Mouse (Mus musculus) spleen, postnatal 36 days (tissue): ENCODE results near the gene Kcnh2.
A peak's percentile ranks its signal among the peaks of the same experiment; 100 is the strongest.

Experiments used
- DNase-seq, 2 experiments: peaks; one replicate each; pipeline ENCODE4 v3.0.0; 2022; ENCODE audit warnings: low spot score in 2 of 2, mixed read lengths in 1 of 2

The Kcnh2 gene

DNA sequence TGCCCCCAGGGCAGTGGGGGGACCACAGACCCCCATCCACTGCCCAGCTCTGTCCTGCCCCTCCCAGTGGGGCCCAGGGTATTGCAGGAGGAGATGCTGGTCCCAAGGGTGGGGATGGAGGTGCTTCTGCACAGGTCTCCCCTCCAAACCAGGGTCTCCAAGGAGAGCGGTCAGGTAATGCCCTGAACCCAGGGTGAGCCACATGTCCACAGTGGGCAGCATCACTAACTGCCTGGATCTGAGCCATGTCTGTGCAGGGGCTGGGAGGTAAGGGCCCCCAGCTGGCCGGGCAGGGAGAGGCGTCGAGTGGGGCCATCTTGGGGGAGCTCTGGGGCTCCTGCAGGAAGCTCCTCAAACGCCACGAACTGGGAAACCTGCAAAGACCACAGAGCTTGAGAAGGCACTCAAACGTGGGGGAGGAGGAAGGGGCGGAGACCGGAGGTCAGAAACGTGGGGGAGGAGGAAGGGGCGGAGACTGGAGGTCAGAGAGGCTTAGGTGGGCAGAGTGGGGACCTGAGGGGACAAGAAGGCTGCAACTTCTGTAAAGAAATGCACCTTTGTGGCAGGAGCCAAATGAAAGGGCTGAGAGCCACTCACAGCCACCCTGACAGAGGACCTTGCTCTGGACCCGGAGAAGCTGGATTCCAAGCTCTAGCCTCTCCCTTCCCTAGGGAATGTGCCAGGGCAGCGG is 31.5 kb downstream of the Kcnh2 start:
- DNase-seq = no peak

DNA sequence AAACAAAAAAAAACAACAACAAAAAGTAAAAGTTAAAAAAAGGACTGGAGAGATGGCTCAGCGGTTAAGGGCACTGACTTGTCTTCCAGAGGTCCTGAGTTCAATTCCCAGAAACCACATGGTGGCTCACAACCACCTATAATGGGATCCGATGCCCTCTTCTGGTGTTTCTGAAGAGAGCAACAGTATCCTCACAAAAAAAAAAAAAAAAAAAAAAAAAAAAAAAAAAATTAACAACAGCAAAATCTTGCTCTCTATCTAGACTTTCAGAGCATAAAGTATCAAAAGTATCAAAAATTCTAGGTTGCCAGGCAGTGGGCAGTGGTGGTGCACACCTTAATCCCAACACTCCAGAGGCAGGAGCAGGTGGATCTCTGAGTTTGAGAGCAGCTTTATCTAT is 42.2 kb downstream of the Kcnh2 start:
- no peak for DNase-seq

DNA sequence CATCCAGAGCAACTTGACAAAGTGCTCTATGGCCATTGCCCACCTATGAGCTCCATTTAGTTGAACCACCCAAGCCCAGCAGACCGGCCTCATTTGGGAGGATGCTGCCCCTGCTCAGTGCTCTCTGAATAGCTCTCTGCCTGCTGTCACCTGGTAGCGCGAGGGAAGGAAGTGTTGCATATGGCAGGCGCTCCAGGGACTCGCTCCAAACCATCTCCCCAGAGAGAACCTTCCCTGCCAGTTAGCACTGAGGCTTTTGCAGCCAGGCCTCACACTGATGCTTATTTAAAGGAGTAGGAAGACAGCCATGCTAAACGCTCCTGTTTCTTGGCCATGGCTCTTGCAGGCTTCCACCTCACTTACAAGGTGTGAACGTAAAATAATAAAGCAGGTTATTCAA is 42.8 kb downstream of the Kcnh2 start:
- DNase-seq = no peak

DNA sequence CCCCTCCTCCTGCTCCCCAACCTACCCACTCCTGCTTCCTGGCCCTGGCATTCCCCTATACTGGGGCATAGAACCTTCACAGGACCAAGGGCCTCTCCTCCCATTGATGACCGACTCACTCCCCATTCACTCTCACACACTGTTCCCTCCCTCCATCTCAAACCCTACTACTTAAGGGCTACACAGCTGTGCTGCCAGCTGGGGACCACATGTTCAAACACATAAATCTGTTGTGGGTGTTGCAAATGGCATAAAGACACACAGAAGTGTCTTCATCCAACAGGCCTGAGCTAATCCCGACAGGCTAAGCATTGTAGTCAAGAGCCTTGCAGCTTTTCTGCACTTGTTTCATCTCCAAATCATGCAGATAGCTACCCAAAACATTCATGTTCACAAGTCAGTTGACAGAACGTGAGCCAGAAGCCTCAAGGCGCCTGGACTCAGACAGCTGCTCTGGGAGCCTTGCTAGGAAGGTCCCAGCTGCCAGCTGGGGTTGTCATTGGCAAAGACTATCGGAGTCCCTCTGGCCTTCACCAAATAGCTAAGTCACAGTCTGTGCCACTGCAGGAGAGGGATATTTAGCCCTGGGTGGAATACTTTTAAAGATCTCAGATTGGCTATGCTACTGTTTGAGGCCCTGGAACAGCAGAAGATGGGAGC is 44.2 kb downstream of the Kcnh2 start:
- DNase-seq = no peak

DNA sequence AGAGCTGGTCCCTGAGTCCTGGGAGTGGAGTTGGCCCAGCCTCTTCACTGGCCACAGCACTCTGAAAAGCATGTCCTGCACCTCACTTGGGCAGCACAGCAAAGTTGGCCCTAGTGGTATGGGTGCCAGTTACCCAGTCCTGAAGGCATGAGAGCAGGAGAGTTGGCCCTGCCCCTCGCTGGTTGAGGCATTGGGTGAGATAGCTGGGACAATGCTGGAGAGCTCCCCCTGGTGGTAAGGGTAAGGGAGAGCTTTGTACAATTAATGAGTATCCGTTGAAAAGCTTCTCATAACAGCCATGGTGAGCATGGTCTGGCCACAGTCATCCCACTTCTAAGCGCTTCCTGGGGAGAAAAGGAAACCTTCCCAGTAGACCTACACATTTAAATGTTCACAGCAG is 48.2 kb downstream of the Kcnh2 start:
- peak; percentile 7 to 38 for DNase-seq

DNA sequence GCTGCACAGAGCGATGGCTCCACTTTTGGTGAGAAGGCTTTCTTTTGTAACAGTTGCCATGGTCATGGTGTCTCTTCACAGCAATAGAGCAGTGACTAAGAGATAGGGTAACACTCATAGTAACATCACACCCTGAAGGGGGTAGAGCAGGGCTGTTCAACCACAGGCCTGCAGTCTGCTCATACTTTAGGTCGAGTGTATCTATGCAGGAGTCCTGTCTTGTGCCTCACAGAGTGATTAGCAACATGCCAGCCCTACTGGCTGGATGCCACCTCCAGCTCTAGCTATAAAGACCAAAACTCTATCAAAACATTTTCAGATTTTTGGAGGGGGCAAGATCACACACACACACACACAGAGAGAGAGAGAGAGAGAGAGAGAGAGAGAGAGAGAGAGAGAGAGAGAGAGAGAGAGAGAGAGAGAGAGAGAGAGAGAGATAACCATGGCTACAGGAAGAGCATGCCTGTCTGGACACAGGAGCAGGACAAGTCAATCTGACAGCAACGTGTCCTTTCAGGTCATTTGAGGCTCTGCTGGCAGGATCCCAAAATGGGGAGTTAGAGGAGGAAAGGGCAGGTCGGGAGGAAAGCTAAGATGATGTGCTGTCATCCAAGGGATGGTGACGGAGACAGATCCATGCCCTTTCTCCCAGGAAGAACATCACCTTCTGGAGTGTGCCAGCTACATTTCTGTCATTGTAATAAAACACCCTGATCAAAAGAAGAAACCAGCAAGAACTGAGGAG is 51.4 kb downstream of the Kcnh2 start:
- DNase-seq = no peak

DNA sequence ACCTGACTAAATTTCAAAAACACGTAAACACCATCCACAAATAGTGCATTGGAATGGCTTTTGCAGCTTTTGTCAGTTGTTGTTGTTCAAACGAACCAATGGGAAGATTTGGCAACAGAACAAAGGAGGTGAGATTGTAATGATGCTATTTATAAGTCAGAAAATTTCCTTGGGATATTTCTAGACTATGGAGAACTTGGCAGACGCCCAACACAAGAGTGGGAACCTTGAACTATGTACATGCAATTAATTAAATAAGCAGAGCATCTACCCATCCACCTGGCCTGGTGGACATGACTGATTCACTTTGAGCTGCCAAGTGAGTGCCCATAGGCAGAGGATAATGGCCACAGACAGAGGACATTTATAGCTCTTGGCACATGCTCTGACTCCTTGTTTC is 59.5 kb downstream of the Kcnh2 start:
- no peak for DNase-seq

DNA sequence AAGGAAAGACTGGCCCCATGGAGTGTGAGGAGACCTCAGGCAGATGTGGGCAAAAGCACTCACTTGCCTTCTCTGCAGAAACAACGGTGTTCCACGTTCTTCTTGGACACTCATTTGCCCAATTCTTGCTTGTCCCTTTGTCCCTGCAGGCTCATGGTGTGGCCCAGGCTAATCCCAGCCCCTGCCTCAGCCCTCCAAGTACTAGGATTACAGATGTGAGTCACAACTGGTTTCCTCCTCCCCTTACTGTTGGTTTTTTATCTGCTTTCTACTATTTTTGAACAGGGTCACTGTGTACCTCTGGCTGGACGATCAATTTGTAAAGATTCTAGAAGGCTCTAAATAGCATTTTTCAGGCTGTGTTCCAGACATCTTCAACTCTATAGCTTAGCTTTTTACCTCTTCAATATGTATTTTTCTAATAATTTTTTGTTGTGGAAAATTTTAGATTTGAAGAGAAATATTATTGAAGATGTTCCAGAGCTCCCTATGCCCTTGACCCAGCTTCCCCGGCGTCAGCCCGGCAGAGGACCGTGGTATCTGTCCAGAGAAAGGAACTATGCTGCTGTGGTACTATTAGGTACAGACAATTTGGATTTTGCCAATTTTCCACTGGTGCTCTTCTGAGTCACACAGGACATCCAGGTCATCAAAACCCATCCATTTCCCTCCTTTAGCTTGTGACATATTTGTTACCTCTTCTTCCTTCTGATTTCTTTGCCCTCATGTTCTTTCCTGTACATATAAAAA is 65.0 kb downstream of the Kcnh2 start:
- DNase-seq = no peak

DNA sequence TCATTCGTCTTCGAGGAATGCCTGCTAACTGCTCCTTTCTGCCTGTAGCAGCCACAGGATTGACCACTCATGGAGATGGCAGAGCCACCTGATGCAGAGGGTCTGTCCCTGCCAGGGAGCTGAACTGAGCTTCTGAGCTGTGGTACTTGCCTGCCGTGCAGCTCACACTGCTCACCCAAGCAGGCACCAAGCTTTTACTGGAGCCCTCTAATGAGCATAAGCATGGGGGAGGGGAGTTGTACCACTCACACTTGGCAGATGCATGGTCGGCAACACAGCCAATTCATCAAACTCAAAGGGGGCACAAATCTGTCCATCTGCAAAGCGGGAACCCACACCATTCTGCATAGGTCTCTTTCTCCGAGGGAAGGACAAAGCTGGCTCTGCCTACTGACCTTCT is 67.3 kb downstream of the Kcnh2 start:
- DNase-seq = no peak

DNA sequence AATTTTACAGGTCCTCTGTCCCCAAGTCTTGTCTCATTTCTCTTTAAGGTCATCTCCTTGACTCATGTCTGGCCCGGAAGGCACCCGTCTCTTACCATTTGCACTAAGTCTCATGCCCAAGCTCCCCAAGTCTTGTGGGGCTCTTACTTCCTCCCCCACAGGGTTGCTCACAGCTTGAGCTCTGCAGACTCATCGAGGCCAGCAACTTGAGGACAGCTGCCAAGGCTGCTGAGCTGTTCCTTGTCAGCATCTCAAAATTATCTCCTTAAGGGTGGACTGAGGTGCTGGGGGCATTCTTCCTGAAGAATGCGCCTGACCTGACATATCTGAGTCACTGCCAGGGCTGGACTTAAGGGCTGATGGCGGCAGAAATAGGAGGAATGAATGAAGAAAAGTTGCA is 68.2 kb downstream of the Kcnh2 start:
- DNase-seq = no peak

DNA sequence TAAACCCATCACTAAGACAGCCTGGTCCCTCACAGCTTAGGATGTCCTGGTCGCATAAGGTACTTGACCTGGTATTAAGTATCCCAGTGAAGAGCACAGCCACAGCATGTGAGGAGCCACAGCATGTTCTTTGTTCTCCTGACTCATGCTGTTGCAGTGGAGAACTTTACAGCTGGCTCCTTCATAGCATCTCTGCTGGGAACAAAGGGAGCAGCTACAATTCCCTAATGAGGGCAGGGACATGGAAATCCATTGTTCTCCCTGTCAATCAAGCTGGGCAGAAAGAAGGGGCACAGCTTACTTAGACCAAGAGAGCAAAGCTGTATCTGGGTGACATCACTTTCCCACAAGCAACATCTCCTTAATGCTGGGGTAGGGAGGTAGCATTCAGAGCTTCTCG is 70.9 kb downstream of the Kcnh2 start:
- DNase-seq = no peak

DNA sequence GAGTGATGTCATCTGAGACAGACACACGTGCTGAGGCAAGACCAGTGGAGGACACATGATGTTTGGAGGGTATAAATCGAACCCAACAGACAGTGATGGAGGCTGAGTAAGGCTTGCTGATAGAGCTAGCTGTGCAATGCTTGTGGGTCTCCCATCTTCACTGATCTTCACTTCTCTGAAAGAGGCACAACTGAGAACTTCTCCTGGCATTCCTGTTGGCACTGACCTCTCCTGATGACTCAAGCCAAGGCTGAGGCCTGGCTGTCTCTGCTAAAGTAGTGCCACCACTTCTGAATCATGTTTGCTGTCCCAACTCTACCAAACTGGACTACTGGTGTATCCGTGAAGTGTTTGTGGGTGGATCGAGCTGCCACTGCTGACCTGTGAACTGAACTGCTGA is 71.9 kb downstream of the Kcnh2 start:
- DNase-seq = no peak

DNA sequence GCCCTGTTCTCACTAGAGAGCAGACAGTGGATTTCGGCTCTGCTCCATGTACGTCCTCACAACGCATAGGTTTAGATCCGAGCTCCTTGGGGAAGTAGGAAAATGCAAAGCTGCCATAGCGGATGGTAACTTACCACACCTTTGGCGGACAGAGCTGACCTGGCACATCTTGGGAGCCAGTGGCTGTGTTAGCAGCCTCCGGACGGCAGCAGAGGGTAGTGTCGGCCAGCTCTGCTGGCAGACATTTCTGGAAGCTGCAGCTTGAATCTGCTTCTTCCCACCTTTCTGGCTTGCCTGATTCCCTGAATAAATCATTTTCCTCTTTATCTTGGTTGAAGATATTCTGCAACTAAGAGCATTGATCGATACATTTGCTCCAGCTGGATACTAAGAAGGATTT is 73.2 kb downstream of the Kcnh2 start:
- DNase-seq = no peak

DNA sequence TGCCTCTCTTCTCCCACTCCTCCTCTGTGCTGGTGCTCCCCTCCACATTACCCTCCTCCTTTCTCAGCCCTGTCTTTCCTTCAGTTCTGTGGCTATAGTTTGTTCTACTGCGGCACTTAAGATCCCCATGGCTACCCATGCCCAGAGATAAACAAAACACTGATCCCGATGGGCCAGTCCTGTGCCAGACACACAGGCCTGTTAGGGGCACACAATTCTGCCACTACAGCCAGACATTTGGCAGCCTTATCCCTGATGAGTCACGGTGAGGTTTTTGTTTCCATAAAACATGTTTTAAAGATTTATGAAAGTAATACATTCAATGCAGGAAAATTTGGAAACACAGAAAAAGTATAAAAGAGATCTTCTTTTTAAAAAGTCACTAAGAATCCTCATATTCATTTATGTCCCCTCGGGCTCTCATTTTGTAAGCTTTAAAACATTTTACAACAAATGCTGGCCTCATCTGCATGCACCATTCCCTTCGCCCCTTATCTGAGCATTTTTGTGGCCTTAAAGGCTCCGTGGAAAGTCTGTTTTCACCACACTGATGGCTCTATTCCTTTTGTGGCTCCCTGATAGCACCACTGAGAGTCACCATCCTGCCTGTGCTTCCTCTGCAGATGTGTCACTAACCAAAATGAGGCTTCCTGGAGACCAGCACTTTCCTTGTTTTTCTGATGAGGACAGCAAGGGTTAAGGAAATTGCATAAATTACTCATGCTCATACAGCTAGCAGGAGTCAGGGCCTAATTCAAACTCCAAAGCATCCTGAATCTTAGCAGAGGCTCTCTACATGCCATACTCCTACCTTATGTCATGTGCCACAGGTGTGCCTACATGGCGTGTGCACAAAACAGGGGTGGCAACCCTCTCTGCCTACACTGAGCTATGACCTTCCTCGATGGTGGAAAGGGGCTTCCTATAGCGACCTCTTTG is 77.5 kb downstream of the Kcnh2 start:
- no peak for DNase-seq

DNA sequence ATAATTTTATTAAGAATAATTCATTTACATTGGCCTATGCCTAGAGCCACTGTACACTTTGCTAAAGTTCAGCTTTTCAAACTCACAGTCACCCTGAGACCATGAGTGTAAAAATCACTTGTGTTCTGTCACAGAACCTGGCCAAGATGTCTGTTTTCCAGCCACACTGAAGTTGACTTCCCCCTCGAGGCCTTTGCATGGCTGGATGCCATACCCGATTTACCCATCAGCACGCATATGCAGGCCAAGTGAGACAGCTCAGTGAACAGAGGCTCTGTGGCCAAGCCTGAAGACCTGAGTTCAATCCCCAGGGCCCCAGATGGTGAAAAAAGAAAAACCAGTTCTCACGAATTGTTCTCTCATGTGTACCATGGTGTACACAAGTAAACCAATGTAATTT is 80.5 kb downstream of the Kcnh2 start:
- DNase-seq = no peak
